Mouse (Mus musculus): Measurements from ENCODE around the gene A230050P20Rik. TPM values are rescaled to one million over a fixed set of nuclear protein-coding genes. Genes with fewer than 3 reads are reported as not detected.

The A230050P20Rik gene
- polyA plus RNA-seq, 1 experiment from 2014 or later, result 13.7 TPM

Small RNAs within 50 kb of the gene (microRNA-seq; reads per million reads assigned to microRNA genes)
- 1.4 reads per million for gene Mir7081

Other genes with a start within 250 kb of the A230050P20Rik start
- gene Ubl5, start 225.8 kb upstream of the A230050P20Rik start, polyA plus RNA-seq (2015; fragmentation: Nextera tagmentation; extraction: Ambion mirVana), result 444 and 482 TPM in 2 replicates
- gene Fbxl12, start 223.9 kb upstream of the A230050P20Rik start, polyA plus RNA-seq (2015; fragmentation: Nextera tagmentation; extraction: Ambion mirVana), result 13.8 and 14.7 TPM in 2 replicates
- gene Pin1, start 216.5 kb upstream of the A230050P20Rik start, polyA plus RNA-seq (2015; fragmentation: Nextera tagmentation; extraction: Ambion mirVana), result 61.0 and 61.6 TPM in 2 replicates
- gene Olfm2, start 122.3 kb upstream of the A230050P20Rik start, polyA plus RNA-seq (2015; fragmentation: Nextera tagmentation; extraction: Ambion mirVana), result 225 and 251 TPM in 2 replicates
- gene Col5a3, start 53.6 kb upstream of the A230050P20Rik start, polyA plus RNA-seq (2015; fragmentation: Nextera tagmentation; extraction: Ambion mirVana), result 0.85 and 1.3 TPM in 2 replicates
- gene Rdh8, start 50.1 kb upstream of the A230050P20Rik start, polyA plus RNA-seq (2015; fragmentation: Nextera tagmentation; extraction: Ambion mirVana), result not detected in 2 replicates
- 15.2 and 17.7 TPM in 2 replicates for gene Angptl6, start 11.1 kb downstream of the A230050P20Rik start, polyA plus RNA-seq (2015; fragmentation: Nextera tagmentation; extraction: Ambion mirVana)
- gene Ppan, start 19.5 kb downstream of the A230050P20Rik start, polyA plus RNA-seq (2015; fragmentation: Nextera tagmentation; extraction: Ambion mirVana), result 48.8 and 51.1 TPM in 2 replicates
- gene Eif3g, start 30.0 kb downstream of the A230050P20Rik start, polyA plus RNA-seq (2015; fragmentation: Nextera tagmentation; extraction: Ambion mirVana), result 243 TPM in 2 replicates
- gene Dnmt1, start 91.2 kb downstream of the A230050P20Rik start, polyA plus RNA-seq (2015; fragmentation: Nextera tagmentation; extraction: Ambion mirVana), result 67.7 and 71.7 TPM in 2 replicates
- gene S1pr2, start 108.1 kb downstream of the A230050P20Rik start, polyA plus RNA-seq (2015; fragmentation: Nextera tagmentation; extraction: Ambion mirVana), result 9.7 and 10.3 TPM in 2 replicates
- gene Mrpl4, start 134.1 kb downstream of the A230050P20Rik start, polyA plus RNA-seq (2015; fragmentation: Nextera tagmentation; extraction: Ambion mirVana), result 101 and 104 TPM in 2 replicates
- 3.0 and 3.1 TPM in 2 replicates for gene Icam1, start 147.3 kb downstream of the A230050P20Rik start, polyA plus RNA-seq (2015; fragmentation: Nextera tagmentation; extraction: Ambion mirVana)
- 0.24 TPM in 1 of 2 replicates, not detected in the other for gene Icam4, start 160.7 kb downstream of the A230050P20Rik start, polyA plus RNA-seq (2015; fragmentation: Nextera tagmentation; extraction: Ambion mirVana)
- 2.2 and 2.5 TPM in 2 replicates for gene Icam5, start 163.4 kb downstream of the A230050P20Rik start, polyA plus RNA-seq (2015; fragmentation: Nextera tagmentation; extraction: Ambion mirVana)
- gene Zglp1, start 198.5 kb downstream of the A230050P20Rik start, polyA plus RNA-seq (2015; fragmentation: Nextera tagmentation; extraction: Ambion mirVana), result 0.78 and 1.6 TPM in 2 replicates
- gene Gm49373, start 204.5 kb downstream of the A230050P20Rik start, polyA plus RNA-seq (2015; fragmentation: Nextera tagmentation; extraction: Ambion mirVana), result 1.8 and 1.9 TPM in 2 replicates
- gene Fdx1l, start 205.0 kb downstream of the A230050P20Rik start, polyA plus RNA-seq (2015; fragmentation: Nextera tagmentation; extraction: Ambion mirVana), result 59.9 and 73.0 TPM in 2 replicates
- 1.6 and 1.9 TPM in 2 replicates for gene Gm38431, start 223.4 kb downstream of the A230050P20Rik start, polyA plus RNA-seq (2015; fragmentation: Nextera tagmentation; extraction: Ambion mirVana)
- 28.9 and 30.4 TPM in 2 replicates for gene Raver1, start 223.4 kb downstream of the A230050P20Rik start, polyA plus RNA-seq (2015; fragmentation: Nextera tagmentation; extraction: Ambion mirVana)

Measured in midbrain, embryonic 16.5 days (tissue).